Mouse (Mus musculus): ENCODE measurements around the gene Lce6a. TPM values are rescaled to one million over a fixed set of nuclear protein-coding genes. Genes with fewer than 3 reads are reported as not detected.

The Lce6a gene
- total RNA-seq, 2 experiments from 2014 or later, result not detected

DNA sequence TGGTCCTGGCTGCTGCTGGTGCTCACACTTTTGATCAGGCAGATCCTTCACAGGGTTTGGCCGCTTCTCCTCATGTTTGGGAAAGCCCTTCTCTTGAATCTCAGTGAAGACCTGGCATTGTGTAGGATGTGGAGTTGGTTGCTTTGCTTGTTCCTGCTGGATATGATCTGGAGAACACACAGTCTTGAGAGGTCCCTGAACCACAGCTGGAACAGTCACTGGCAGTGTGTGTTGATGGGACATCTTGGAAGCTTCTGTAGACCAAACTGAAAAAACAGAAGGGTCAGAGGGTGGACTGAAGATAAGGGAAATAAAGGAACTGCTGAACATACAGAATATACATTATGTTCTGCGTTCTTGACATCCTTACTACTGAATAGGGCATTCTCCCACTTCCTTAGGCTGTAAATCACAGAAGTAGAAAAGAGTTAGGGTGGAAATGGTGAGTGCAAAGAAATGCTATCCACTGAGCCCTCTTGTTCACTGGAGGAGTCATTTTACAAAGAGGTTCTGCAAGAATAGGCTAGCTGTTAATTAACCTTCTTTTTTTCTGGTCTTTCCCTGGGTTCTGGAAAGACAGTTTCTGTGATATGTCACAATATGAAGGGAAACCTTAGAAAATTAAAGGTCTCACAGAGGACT is 48.8 kb downstream of the Lce6a start:
- no peak for ATAC-seq (replicated peaks; ENCODE audit: low FRiP score, poor library complexity, severe bottlenecking)

Other genes starting within 250 kb of the Lce6a start
- not detected in 2 replicates for gene Sprr2h, start 236.0 kb downstream of the Lce6a start, total RNA-seq (2015; ENCODE audit: low replicate concordance)
- not detected in 2 replicates for gene Sprr2h, start 236.0 kb downstream of the Lce6a start, total RNA-seq (2017; ENCODE audit: low replicate concordance)
- not detected in 2 replicates for gene Sprr2i, start 213.7 kb downstream of the Lce6a start, total RNA-seq (2015; ENCODE audit: low replicate concordance)
- gene Sprr2i, start 213.7 kb downstream of the Lce6a start, total RNA-seq (2017; ENCODE audit: low replicate concordance), result not detected in 2 replicates
- gene Sprr2j-ps, start 203.6 kb downstream of the Lce6a start, total RNA-seq (2015; ENCODE audit: low replicate concordance), result not detected in 2 replicates
- not detected in 2 replicates for gene Sprr2j-ps, start 203.6 kb downstream of the Lce6a start, total RNA-seq (2017; ENCODE audit: low replicate concordance)
- 5.2 and 17.7 TPM in 2 replicates for gene Gm9774, start 192.2 kb downstream of the Lce6a start, total RNA-seq (2015; ENCODE audit: low replicate concordance)
- 0.34 and 2.9 TPM in 2 replicates for gene Gm9774, start 192.2 kb downstream of the Lce6a start, total RNA-seq (2017; ENCODE audit: low replicate concordance)
- not detected in 2 replicates for gene Sprr2k, start 189.1 kb downstream of the Lce6a start, total RNA-seq (2015; ENCODE audit: low replicate concordance)
- gene Sprr2k, start 189.1 kb downstream of the Lce6a start, total RNA-seq (2017; ENCODE audit: low replicate concordance), result not detected in 2 replicates
- gene Sprr1b, start 182.9 kb downstream of the Lce6a start, total RNA-seq (2015; ENCODE audit: low replicate concordance), result not detected in 2 replicates
- not detected in 2 replicates for gene Sprr1b, start 182.9 kb downstream of the Lce6a start, total RNA-seq (2017; ENCODE audit: low replicate concordance)
- gene Sprr3, start 162.9 kb downstream of the Lce6a start, total RNA-seq (2015; ENCODE audit: low replicate concordance), result not detected in 2 replicates
- gene Sprr3, start 162.9 kb downstream of the Lce6a start, total RNA-seq (2017; ENCODE audit: low replicate concordance), result not detected in 2 replicates
- not detected in 2 replicates for gene Sprr1a, start 135.8 kb downstream of the Lce6a start, total RNA-seq (2015; ENCODE audit: low replicate concordance)
- not detected in 2 replicates for gene Sprr1a, start 135.8 kb downstream of the Lce6a start, total RNA-seq (2017; ENCODE audit: low replicate concordance)
- gene Sprr4, start 121.2 kb downstream of the Lce6a start, total RNA-seq (2015; ENCODE audit: low replicate concordance), result not detected in 2 replicates
- gene Sprr4, start 121.2 kb downstream of the Lce6a start, total RNA-seq (2017; ENCODE audit: low replicate concordance), result not detected in 2 replicates
- not detected in 2 replicates for gene 2310046K23Rik, start 87.1 kb downstream of the Lce6a start, total RNA-seq (2015; ENCODE audit: low replicate concordance)
- gene 2310046K23Rik, start 87.1 kb downstream of the Lce6a start, total RNA-seq (2017; ENCODE audit: low replicate concordance), result not detected in 2 replicates
- gene Ivl, start 47.9 kb downstream of the Lce6a start, total RNA-seq (2015; ENCODE audit: low replicate concordance), result 1.0 TPM in 1 of 2 replicates, not detected in the other
- gene Ivl, start 47.9 kb downstream of the Lce6a start, total RNA-seq (2017; ENCODE audit: low replicate concordance), result 0.56 TPM in 1 of 2 replicates, not detected in the other
- not detected in 2 replicates for gene Smcp, start 32.7 kb downstream of the Lce6a start, total RNA-seq (2015; ENCODE audit: low replicate concordance)
- not detected in 2 replicates for gene Smcp, start 32.7 kb downstream of the Lce6a start, total RNA-seq (2017; ENCODE audit: low replicate concordance)
- gene 2210017I01Rik, start 14.2 kb downstream of the Lce6a start, total RNA-seq (2015; ENCODE audit: low replicate concordance), result not detected in 2 replicates
- gene 2210017I01Rik, start 14.2 kb downstream of the Lce6a start, total RNA-seq (2017; ENCODE audit: low replicate concordance), result not detected in 2 replicates
- gene Lce1a1, start 26.6 kb upstream of the Lce6a start, total RNA-seq (2015; ENCODE audit: low replicate concordance), result not detected in 2 replicates
- not detected in 2 replicates for gene Lce1a1, start 26.6 kb upstream of the Lce6a start, total RNA-seq (2017; ENCODE audit: low replicate concordance)
- gene Lce1b, start 35.3 kb upstream of the Lce6a start, total RNA-seq (2015; ENCODE audit: low replicate concordance), result not detected in 2 replicates
- gene Lce1b, start 35.3 kb upstream of the Lce6a start, total RNA-seq (2017; ENCODE audit: low replicate concordance), result not detected in 2 replicates
- gene Lce1a2, start 48.7 kb upstream of the Lce6a start, total RNA-seq (2015; ENCODE audit: low replicate concordance), result not detected in 2 replicates
- gene Lce1a2, start 48.7 kb upstream of the Lce6a start, total RNA-seq (2017; ENCODE audit: low replicate concordance), result not detected in 2 replicates
- gene Lce1c, start 57.6 kb upstream of the Lce6a start, total RNA-seq (2015; ENCODE audit: low replicate concordance), result not detected in 2 replicates
- not detected in 2 replicates for gene Lce1c, start 57.6 kb upstream of the Lce6a start, total RNA-seq (2017; ENCODE audit: low replicate concordance)
- not detected in 2 replicates for gene Lce1d, start 65.5 kb upstream of the Lce6a start, total RNA-seq (2015; ENCODE audit: low replicate concordance)
- gene Lce1d, start 65.5 kb upstream of the Lce6a start, total RNA-seq (2017; ENCODE audit: low replicate concordance), result not detected in 2 replicates
- not detected in 2 replicates for gene Lce1e, start 87.4 kb upstream of the Lce6a start, total RNA-seq (2015; ENCODE audit: low replicate concordance)
- not detected in 2 replicates for gene Lce1e, start 87.4 kb upstream of the Lce6a start, total RNA-seq (2017; ENCODE audit: low replicate concordance)
- not detected in 2 replicates for gene Lce1f, start 98.7 kb upstream of the Lce6a start, total RNA-seq (2015; ENCODE audit: low replicate concordance)
- not detected in 2 replicates for gene Lce1f, start 98.7 kb upstream of the Lce6a start, total RNA-seq (2017; ENCODE audit: low replicate concordance)
- not detected in 2 replicates for gene Gm38119, start 117.4 kb upstream of the Lce6a start, total RNA-seq (2015; ENCODE audit: low replicate concordance)
- gene Gm38119, start 117.4 kb upstream of the Lce6a start, total RNA-seq (2017; ENCODE audit: low replicate concordance), result not detected in 2 replicates
- not detected in 2 replicates for gene Lce1g, start 130.7 kb upstream of the Lce6a start, total RNA-seq (2015; ENCODE audit: low replicate concordance)
- not detected in 2 replicates for gene Lce1g, start 130.7 kb upstream of the Lce6a start, total RNA-seq (2017; ENCODE audit: low replicate concordance)
- gene Lce1h, start 143.4 kb upstream of the Lce6a start, total RNA-seq (2015; ENCODE audit: low replicate concordance), result not detected in 2 replicates
- not detected in 2 replicates for gene Lce1h, start 143.4 kb upstream of the Lce6a start, total RNA-seq (2017; ENCODE audit: low replicate concordance)
- not detected in 2 replicates for gene Lce1i, start 157.2 kb upstream of the Lce6a start, total RNA-seq (2015; ENCODE audit: low replicate concordance)
- gene Lce1i, start 157.2 kb upstream of the Lce6a start, total RNA-seq (2017; ENCODE audit: low replicate concordance), result not detected in 2 replicates
- gene Lce1j, start 168.9 kb upstream of the Lce6a start, total RNA-seq (2015; ENCODE audit: low replicate concordance), result not detected in 2 replicates
- not detected in 2 replicates for gene Lce1j, start 168.9 kb upstream of the Lce6a start, total RNA-seq (2017; ENCODE audit: low replicate concordance)
- gene Lce1k, start 186.2 kb upstream of the Lce6a start, total RNA-seq (2015; ENCODE audit: low replicate concordance), result not detected in 2 replicates
- gene Lce1k, start 186.2 kb upstream of the Lce6a start, total RNA-seq (2017; ENCODE audit: low replicate concordance), result not detected in 2 replicates
- not detected in 2 replicates for gene Kprp, start 205.6 kb upstream of the Lce6a start, total RNA-seq (2015; ENCODE audit: low replicate concordance)
- gene Kprp, start 205.6 kb upstream of the Lce6a start, total RNA-seq (2017; ENCODE audit: low replicate concordance), result not detected in 2 replicates
- gene Lce1l, start 229.6 kb upstream of the Lce6a start, total RNA-seq (2015; ENCODE audit: low replicate concordance), result not detected in 2 replicates
- gene Lce1l, start 229.6 kb upstream of the Lce6a start, total RNA-seq (2017; ENCODE audit: low replicate concordance), result not detected in 2 replicates
- not detected in 2 replicates for gene 2310050C09Rik, start 248.6 kb upstream of the Lce6a start, total RNA-seq (2015; ENCODE audit: low replicate concordance)
- gene 2310050C09Rik, start 248.6 kb upstream of the Lce6a start, total RNA-seq (2017; ENCODE audit: low replicate concordance), result not detected in 2 replicates